Mouse (Mus musculus): Measurements from ENCODE around the gene Sucnr1.

DNA sequence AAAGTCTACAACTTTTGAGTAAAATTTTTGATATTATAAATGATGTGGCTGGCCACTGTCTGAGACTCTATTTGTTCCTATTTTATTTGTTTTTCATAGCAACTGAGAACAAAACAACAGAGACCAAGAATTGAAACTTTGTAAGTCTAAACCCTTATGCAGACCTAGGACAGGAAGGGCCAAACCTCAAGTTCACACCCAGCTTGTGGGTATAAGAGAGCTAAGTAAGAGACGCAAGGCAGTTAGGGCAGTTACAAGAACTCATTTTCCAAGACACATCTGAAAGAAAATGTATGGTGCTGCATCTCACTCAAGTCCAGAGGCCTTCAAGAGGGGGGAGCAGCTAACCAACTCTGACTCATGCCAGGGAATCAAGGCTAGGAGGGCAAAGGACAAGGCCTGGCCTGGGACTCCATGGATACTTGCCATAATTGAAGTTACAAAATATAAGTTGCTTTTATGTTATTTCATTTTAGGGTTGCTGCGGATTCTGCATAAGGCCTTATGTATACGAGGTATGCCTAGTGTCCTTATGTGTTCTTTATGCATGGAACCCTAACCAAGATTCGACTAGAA, 29.6 kb downstream of the Sucnr1 start:
- TF ChIP-seq POLR2A (IDR thresholded peaks at IDR 0.05; ENCODE audit: borderline replicate concordance, low read depth, low read length) (no peak), CTCF (IDR thresholded peaks at IDR 0.05; ENCODE audit: low read depth, low read length) (no peak)
